Mouse (Mus musculus) spleen, adult 2 months (tissue): ENCODE measurements at regions not wholly inside any gene's neighbourhood (a gene's known extent, or its start where the extent isn't known, plus 50 kb on each side); places are given as distances from the start of the nearest gene placed in this dataset.
"Not testable (repeated sequence)": the region's sequence is repeated elsewhere in the genome, so short reads cannot be mapped to it uniquely, and the experiment has no call there.

Experiments
- DNase-seq, 2 experiments: peaks; one replicate each; pipeline versions ENCODE4 v3.0.0 to v3.0.0-alpha.2; 2012 to 2021; ENCODE audit warnings: low spot score in 2 of 2, low read depth in 1 of 2
- H3K27ac ChIP-seq: fragments of 200-500 bp; 2 replicates; pipeline ENCODE4 v1.5.1; 2012; ENCODE audit warnings: low read length, inconsistent platforms; ENCODE audit not compliant: insufficient read depth
- H3K27me3 ChIP-seq: fragments of 200-500 bp; 2 replicates; pipeline ENCODE4 v1.6.1; 2012; ENCODE audit warnings: mild to moderate bottlenecking, moderate library complexity, low read length, inconsistent platforms; ENCODE audit not compliant: control insufficient read depth, insufficient read depth
- H3K36me3 ChIP-seq: fragments of 200-500 bp; 2 replicates; pipeline ENCODE4 v1.6.1; 2012; ENCODE audit warnings: mild to moderate bottlenecking, low read length, inconsistent platforms; ENCODE audit not compliant: control insufficient read depth, insufficient read depth
- H3K4me1 ChIP-seq: fragments of 200-500 bp; 2 replicates; pipeline ENCODE4 v1.6.1; 2011; ENCODE audit warnings: inconsistent platforms; ENCODE audit not compliant: control insufficient read depth, insufficient read depth, insufficient read length
- H3K4me3 ChIP-seq: fragments of 200-500 bp; 2 replicates; pipeline ENCODE4 v1.5.1; 2011; ENCODE audit warnings: mild to moderate bottlenecking, inconsistent platforms; ENCODE audit not compliant: insufficient read depth, insufficient read length; ENCODE audit errors: extremely low read depth
- CTCF ChIP-seq: fragments of 200-500 bp; IDR thresholded peaks from 2 replicates; pipeline ENCODE4 v1.5.1; 2011; ENCODE audit warnings: mild to moderate bottlenecking, inconsistent platforms; ENCODE audit not compliant: insufficient read depth, insufficient read length, insufficient replicate concordance; ENCODE audit errors: extremely low read depth
- POLR2A ChIP-seq: fragments of 200-500 bp; IDR thresholded peaks from 2 replicates; pipeline ENCODE4 v1.6.1; 2011; ENCODE audit warnings: low read depth, low read length, inconsistent platforms
- WGBS: fragments of 180-500 bp; shearing (Covaris S2); methylation state at CpG from one replicate; pipeline ENCODE4 v1.1.7; 2018; 5-methylcytosine and 5-hydroxymethylcytosine counted together

DNA sequence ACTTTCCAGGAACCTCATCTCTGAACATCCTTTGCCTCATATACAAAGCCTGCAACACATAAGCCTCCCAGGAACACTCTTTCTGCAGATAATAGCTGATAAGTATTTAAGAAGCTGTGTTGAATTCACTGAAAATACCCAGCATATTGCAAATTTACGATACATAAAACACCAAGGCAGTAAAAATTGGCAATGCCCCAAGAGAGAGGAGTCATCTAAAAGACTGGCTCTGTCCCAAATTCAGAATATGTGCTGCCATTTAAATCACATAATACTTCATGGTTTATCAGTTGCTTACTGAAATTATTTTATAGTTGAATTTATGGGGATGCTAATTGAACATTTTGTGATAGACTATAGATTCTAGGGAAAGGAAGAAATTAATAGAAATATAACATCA, 172.3 kb upstream of the Fbxl7 start:
- DNase-seq = no peak
- Histone ChIP-seq H3K4me1 (no peaks in the 10 kb centered on the region), H3K27me3 (no peaks in the 10 kb centered on the region), H3K36me3 (no peaks in the 10 kb centered on the region), H3K27ac (no peak overlapping the region), H3K4me3 (no peak overlapping the region)
- TF ChIP-seq POLR2A = no peak
- TF ChIP-seq CTCF = no peak
- 80% methylated on average over 1 of the region's 1 CpGs for WGBS

DNA sequence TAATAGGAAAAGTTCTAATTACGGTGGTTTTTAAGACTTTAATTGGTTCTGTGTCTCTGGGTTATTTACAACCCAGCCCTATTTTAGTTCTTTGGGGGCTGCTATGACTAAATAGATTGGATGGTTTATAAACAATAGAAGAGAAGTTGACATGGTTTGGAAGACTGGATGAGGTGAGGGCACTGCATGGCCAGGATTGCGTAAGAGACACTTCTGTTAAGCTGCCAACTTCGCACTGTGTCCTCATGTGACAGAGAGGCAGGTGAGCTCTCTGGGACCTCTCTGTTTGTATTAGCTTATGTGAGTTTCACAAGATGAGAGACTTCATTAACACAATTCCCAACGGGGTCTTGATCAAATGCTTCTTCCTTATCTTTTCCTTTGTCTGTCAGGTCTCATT, 182.5 kb upstream of the Fbxl7 start:
- no peak for TF ChIP-seq POLR2A
- H3K4me1 ChIP-seq = no peaks in the 10 kb centered on the region
- H3K27me3 ChIP-seq = no peaks in the 10 kb centered on the region
- H3K36me3 ChIP-seq = no peaks in the 10 kb centered on the region
- 78% methylated on average over 4 of the region's 4 CpGs for WGBS
- no peak overlapping the region for H3K4me3 ChIP-seq
- DNase-seq = no peak
- H3K27ac ChIP-seq = no peak overlapping the region

DNA sequence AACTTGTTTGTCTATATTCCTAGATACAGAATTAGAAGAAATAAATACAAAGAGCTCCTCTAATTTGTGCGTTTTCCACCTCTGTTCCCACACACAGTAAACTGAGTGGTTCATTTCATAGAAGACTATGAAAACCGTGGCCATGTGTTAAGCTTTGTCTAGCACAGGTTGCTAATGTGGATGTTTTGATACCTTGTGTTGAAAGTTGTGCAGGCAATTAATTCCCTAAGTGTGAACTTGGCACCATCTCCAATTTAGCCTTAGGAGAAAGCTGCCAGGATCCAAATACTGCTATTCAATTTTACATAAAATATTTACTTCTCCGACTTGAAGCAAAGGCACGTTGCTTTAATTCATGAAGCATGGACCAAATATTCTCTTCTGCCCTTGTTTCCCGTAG, 187.4 kb upstream of the Fbxl7 start:
- Histone ChIP-seq H3K27ac (no peak overlapping the region), H3K27me3 (no peaks in the 10 kb centered on the region), H3K36me3 (no peaks in the 10 kb centered on the region), H3K4me1 (no peaks in the 10 kb centered on the region), H3K4me3 (no peak overlapping the region)
- 87% methylated on average over 5 of the region's 5 CpGs for WGBS
- DNase-seq = no peak
- TF ChIP-seq CTCF = no peak
- no peak for TF ChIP-seq POLR2A

DNA sequence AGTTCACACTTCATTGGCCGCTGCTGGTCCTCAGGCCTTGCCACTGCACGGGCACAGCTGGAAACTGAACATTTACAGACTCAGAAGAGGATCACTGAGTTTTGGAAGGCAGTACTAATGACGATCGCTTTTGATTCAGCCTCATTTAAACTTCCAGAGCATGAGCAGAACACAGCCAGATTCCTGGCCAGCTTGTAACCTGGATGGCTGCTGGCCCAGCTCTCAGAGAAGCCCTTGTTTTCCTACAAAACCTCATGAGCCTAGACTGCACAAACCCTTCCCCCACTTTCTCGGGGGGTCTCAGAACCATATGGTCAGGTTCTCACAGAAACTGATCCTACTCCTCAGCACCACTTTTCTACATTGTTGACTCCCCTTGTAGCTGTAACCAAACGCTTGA, 188.2 kb upstream of the Fbxl7 start:
- TF ChIP-seq POLR2A (no peak), CTCF (no peak)

DNA sequence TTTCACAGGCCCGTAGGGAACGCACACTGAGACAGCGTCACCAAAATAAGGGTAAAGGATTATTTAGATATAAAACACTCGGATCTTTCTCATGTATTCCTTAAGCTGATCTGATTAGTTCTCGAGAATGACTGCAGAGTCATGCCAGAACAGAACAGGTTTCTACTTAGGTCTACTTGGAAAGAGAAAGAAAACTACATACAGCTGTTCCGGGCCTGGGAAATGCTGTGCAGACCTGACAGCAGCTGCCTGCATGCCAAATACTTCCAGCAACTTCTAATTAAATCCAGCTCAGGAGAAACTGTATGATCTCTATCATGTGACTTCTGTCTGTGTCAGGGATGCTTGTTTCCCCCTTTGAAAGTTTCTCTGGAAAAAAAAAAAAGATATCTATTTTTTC, 193.8 kb upstream of the Fbxl7 start:
- TF ChIP-seq CTCF = no peak
- no peak for TF ChIP-seq POLR2A
- Histone ChIP-seq H3K4me3 (no peak overlapping the region), H3K27ac (no peak overlapping the region), H3K4me1 (no peaks in the 10 kb centered on the region), H3K36me3 (no peaks in the 10 kb centered on the region), H3K27me3 (no peaks in the 10 kb centered on the region)
- DNase-seq = no peak
- 85% methylated on average over 6 of the region's 6 CpGs for WGBS

More for the DNA sequence above, 188.2 kb upstream of the Fbxl7 start:
- 82% methylated on average over 6 of the region's 6 CpGs for WGBS
- no peak overlapping the region for H3K27ac ChIP-seq
- H3K4me1 ChIP-seq = no peaks in the 10 kb centered on the region
- no peak for DNase-seq
- no peaks in the 10 kb centered on the region for H3K27me3 ChIP-seq
- H3K36me3 ChIP-seq = no peaks in the 10 kb centered on the region
- H3K4me3 ChIP-seq = no peak overlapping the region

DNA sequence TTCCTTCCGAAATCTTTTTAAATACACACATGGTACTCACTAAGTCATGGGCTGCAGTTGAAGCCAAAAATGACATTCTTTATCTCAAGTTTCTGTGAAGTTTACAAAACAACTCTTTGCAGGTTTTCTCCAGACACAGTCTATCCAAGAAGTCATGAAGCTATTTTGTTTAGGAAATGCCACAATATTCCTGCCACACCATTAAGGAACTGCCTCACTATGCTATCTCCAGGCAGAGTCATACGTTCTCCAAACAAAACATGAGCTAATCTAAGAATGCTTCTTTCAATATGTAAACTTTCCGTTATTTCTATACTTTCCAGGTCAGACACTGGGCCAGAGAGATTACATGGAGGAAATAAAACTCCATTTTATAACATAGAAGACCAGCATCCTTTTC, 198.7 kb upstream of the Fbxl7 start:
- no peak for DNase-seq
- Histone ChIP-seq H3K27ac (no peak overlapping the region), H3K27me3 (no peaks in the 10 kb centered on the region), H3K4me3 (no peak overlapping the region), H3K4me1 (no peaks in the 10 kb centered on the region), H3K36me3 (no peaks in the 10 kb centered on the region)
- 78% methylated on average over 3 of the region's 3 CpGs for WGBS
- TF ChIP-seq CTCF (no peak), POLR2A (no peak)

DNA sequence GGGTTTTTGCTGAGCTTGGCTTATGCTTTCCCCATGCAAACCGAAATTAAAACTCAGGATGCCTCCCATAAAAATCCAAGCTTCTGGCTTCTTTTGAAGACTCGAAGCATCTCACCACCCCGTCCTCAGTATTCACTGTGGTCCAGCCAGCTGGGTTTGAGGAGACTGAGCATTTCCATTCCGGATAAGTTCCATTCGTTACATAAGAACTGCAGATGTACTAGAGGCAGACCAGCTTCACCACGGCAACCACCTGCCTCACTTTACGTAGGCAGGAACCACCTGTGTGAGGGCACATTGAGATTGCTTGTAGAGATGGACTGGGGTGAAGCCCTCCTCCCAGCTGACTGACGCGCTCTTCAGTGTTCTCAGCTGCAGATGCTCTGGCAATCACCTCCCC, 199.9 kb upstream of the Fbxl7 start:
- 87% methylated on average over 9 of the region's 9 CpGs for WGBS
- H3K4me3 ChIP-seq = no peak overlapping the region

DNA sequence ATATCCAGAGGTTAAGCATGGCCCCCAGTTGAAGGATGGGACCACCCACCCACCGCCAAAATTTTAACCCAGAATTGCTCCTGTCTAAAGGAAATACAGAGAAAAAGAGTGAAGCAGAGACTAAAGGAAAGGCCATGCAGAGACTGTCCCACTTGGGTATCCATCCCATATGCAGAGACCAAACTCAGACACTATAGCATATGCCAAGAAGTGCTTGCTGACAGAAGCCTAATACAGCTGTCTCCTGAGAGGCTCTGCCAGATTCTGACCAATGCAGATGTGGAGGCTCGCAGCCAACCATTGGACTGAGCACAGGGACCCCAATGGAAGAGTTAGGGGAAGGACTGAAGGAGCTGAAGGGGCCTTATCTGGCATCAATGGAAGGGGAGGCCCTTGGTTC, 206.2 kb upstream of the Fbxl7 start:
- not testable (repeated sequence) for DNase-seq, H3K4me1 ChIP-seq, H3K4me3 ChIP-seq, H3K27ac ChIP-seq, H3K36me3 ChIP-seq, H3K27me3 ChIP-seq
- WGBS = 83% methylated on average over 2 of the region's 2 CpGs

More for the DNA sequence above, 199.9 kb upstream of the Fbxl7 start:
- DNase-seq = no peak
- Histone ChIP-seq H3K27ac (no peak overlapping the region), H3K27me3 (no peaks in the 10 kb centered on the region), H3K4me1 (no peaks in the 10 kb centered on the region), H3K36me3 (no peaks in the 10 kb centered on the region)
- TF ChIP-seq CTCF (no peak), POLR2A (no peak)
